Mouse (Mus musculus) olfactory bulb, adult 2 months (tissue): Measurements from ENCODE around the gene Hoxb6.

Source experiments
- CTCF ChIP-seq: fragments of 200-500 bp; IDR thresholded peaks from 2 replicates; pipeline ENCODE4 v1.5.1; 2012; ENCODE audit warnings: low read depth, mild to moderate bottlenecking, low read length, moderate library complexity; ENCODE audit not compliant: insufficient read depth
- POLR2A ChIP-seq: fragments of 200-500 bp; IDR thresholded peaks from 2 replicates; pipeline ENCODE4 v1.6.1; 2012; ENCODE audit warnings: mild to moderate bottlenecking, low read depth, low read length, moderate library complexity; ENCODE audit not compliant: insufficient read depth

GRCm38 (mm10) chr11:96257141-96257540 is 35.1 kb upstream of the Hoxb6 start:
- TF ChIP-seq CTCF, result no peak
- TF ChIP-seq POLR2A, result no peak
